Mouse (Mus musculus) stomach, postnatal 0 days (tissue): ENCODE measurements around the gene Ndufaf2.

Experiments used
- CTCF ChIP-seq: IDR thresholded peaks from 2 replicates; pipeline ENCODE4 v1.5.1; 2016; ENCODE audit warnings: antibody characterized with exemption, low read depth, mild to moderate bottlenecking, moderate library complexity
- EP300 ChIP-seq: optimal IDR thresholded peaks from 2 replicates; pipeline ENCODE3; 2016; ENCODE audit warnings: antibody characterized with exemption

DNA sequence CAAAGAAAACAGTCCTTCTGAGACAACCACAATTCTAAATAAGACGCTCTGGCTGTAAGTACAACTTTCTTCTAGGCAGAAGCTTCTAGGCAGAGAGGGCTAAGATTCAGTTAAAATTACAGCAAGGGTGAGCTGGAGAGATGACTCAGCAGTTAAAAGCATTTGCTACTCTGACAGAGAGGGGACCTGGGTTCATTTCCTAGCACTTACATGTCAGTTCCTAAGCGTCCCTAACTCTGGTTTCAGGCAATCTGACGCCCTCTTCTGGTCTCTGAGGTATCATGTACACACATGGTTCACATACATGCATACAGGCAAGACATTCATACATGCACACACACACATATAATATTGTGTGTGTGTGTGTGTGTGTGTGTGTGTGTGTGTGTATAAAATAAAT, 27.1 kb upstream of the Ndufaf2 start:
- TF ChIP-seq CTCF (0 out of 2 replicates have a peak, but pooled peaks have one; percentile 4), EP300 (no peak)
